Mouse (Mus musculus): ENCODE results near the gene Robo1. TPM values are rescaled to one million over a fixed set of nuclear protein-coding genes. Genes with fewer than 3 reads are reported as not detected.

Gene Robo1
- polyA plus RNA-seq, 1 experiment from 2014 or later: 91.8 TPM

DNA sequence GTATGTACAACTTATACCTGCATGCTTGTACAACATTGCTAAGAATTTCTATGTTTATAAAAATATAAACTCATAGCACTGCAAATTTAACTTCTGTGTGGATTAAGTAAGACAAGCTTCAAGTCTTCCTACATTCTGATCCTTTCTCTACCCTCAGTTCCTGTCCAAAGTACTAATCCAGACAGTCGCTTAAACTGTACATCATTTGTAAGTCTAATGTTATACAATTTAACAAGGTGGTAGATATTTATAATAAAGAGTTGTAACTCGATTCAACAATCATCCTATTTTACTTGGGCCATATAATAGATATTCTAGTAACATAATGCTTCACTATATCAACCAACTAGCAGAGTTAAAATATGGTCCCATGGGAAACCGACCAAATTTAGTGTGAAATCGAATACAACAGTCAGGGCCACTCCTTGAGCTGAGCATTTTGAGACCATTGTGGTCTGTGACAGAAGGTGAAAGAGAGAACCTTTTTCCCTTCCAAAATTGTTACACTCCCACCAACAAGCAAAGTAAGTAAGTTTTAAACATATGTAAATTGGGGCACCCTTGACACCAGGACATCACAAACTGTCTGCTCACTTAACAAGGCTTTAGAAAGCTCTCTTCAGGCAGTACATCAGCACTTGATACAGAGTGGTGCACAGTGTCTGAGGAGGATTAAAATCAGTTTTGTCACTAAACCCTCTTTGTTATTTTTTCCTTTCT is 295.5 kb downstream of the Robo1 start:
- WGBS: 24% methylated on average over 4 of the region's 4 CpGs
- Histone ChIP-seq H3K36me3 (ENCODE audit: control insufficient read depth, insufficient read depth, low read length) (no peaks in the 10 kb centered on the region), H3K27ac (replicated peaks; ENCODE audit: low read depth, low read length) (no peak overlapping the region), H3K4me3 (replicated peaks; ENCODE audit: low read depth, low read length) (no peak overlapping the region), H3K27me3 (ENCODE audit: control insufficient read depth, insufficient read depth, low read length) (no peaks in the 10 kb centered on the region), H3K4me1 (ENCODE audit: control insufficient read depth, insufficient read depth, low read length) (no peaks in the 10 kb centered on the region), H3K9me3 (ENCODE audit: control insufficient read depth, low read length) (no peaks in the 10 kb centered on the region), H3K4me2 (ENCODE audit: low read length) (no peak overlapping the region), H3K9ac (replicated peaks; ENCODE audit: low read length) (no peak overlapping the region)
- ATAC-seq (ENCODE audit: low FRiP score, low TSS enrichment) (peak; percentile 68), DNase-seq (peak; percentile 49)

DNA sequence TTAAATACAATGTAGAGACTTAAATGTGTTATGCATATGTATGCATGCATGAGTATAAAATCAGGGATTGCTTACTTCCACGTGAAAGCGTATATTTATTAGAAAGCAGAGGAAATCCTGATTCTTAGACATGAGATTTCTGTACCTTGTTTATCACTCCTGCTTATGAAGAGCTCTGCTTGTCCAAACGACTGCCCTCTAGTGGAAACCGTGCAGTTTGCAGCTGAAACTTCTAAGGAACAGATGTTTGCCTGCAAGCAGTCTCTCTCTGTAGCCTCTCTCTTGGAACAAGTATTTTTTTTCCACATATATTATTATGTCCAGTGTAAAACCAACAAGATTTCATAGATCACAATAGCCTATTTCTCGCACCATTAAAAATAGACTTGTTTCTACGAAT is 297.0 kb downstream of the Robo1 start:
- ATAC-seq (ENCODE audit: low FRiP score, low TSS enrichment) (no peak; the same call in 1 of the 2 replicates), DNase-seq (peak; percentile 94)
- no peak overlapping the region for H3K4me2 ChIP-seq (ENCODE audit: low read length)
- H3K27me3 ChIP-seq (ENCODE audit: control insufficient read depth, insufficient read depth, low read length): no peaks in the 10 kb centered on the region
- H3K9ac ChIP-seq (replicated peaks; ENCODE audit: low read length): no peak overlapping the region
- no peak overlapping the region for H3K4me3 ChIP-seq (replicated peaks; ENCODE audit: low read depth, low read length)
- no peaks in the 10 kb centered on the region for H3K9me3 ChIP-seq (ENCODE audit: control insufficient read depth, low read length)
- no peaks in the 10 kb centered on the region for H3K36me3 ChIP-seq (ENCODE audit: control insufficient read depth, insufficient read depth, low read length)
- H3K27ac ChIP-seq (replicated peaks; ENCODE audit: low read depth, low read length): no peak overlapping the region
- 21% methylated on average over 6 of the region's 6 CpGs for WGBS
- no peaks in the 10 kb centered on the region for H3K4me1 ChIP-seq (ENCODE audit: control insufficient read depth, insufficient read depth, low read length)

DNA sequence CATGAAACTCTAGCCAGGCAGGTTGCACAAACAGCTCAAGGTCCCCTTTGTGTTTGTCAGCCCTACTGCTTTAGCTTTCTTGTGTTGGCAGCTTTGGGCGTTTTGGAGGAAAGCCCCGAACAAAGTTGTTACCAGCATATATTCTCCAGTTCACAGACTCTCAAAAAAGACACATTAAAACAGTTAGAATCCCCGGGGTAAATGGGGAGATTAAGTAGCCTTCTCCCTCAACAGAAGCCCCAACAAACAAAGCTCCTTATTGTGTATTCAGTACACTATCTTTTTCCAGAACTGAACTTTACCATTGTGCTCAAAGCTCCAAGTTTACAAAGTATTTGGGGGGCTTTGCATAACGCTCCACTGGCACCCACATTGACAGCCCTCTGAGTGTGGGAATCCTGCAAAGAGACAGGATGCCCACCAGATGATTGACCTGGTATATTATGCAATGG is 302.6 kb downstream of the Robo1 start:
- WGBS: 6% methylated on average over 4 of the region's 4 CpGs
- H3K27ac ChIP-seq (replicated peaks; ENCODE audit: low read depth, low read length): no peak overlapping the region
- H3K9me3 ChIP-seq (ENCODE audit: control insufficient read depth, low read length): no peaks in the 10 kb centered on the region
- no peaks in the 10 kb centered on the region for H3K36me3 ChIP-seq (ENCODE audit: control insufficient read depth, insufficient read depth, low read length)
- no peak overlapping the region for H3K4me3 ChIP-seq (replicated peaks; ENCODE audit: low read depth, low read length)
- no peak overlapping the region for H3K4me2 ChIP-seq (ENCODE audit: low read length)
- no peak overlapping the region for H3K9ac ChIP-seq (replicated peaks; ENCODE audit: low read length)
- no peaks in the 10 kb centered on the region for H3K27me3 ChIP-seq (ENCODE audit: control insufficient read depth, insufficient read depth, low read length)
- 0 out of 2 replicates have a peak, but pooled peaks cover 3% of the 10 kb centered on the region for H3K4me1 ChIP-seq (ENCODE audit: control insufficient read depth, insufficient read depth, low read length)
- DNase-seq (peak; percentile 66), ATAC-seq (ENCODE audit: low FRiP score, low TSS enrichment) (peak; percentile 72)

DNA sequence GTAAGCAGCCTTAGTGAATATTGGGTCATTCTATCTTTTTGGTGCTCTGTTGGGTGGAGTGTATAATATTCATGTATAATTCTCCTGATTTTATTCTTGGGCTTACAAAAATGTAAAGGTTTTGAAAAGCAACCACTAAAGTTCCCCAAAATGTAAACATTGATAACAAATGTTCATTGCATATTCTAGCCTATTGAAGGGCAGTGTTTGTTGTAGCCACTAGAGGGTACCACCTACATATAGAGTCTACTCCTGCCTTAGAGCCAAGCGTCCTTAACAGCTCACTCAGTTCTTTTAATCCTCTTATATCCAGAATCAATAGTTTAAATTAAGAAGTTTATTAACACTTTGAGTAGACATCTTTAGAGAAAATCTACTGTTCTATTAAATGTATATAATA is 306.8 kb downstream of the Robo1 start:
- Histone ChIP-seq H3K4me3 (replicated peaks; ENCODE audit: low read depth, low read length) (no peak overlapping the region), H3K4me1 (ENCODE audit: control insufficient read depth, insufficient read depth, low read length) (0 out of 2 replicates have a peak, but pooled peaks cover 3% of the 10 kb centered on the region), H3K36me3 (ENCODE audit: control insufficient read depth, insufficient read depth, low read length) (no peaks in the 10 kb centered on the region), H3K9ac (replicated peaks; ENCODE audit: low read length) (no peak overlapping the region), H3K27ac (replicated peaks; ENCODE audit: low read depth, low read length) (no peak overlapping the region), H3K27me3 (ENCODE audit: control insufficient read depth, insufficient read depth, low read length) (no peaks in the 10 kb centered on the region), H3K9me3 (ENCODE audit: control insufficient read depth, low read length) (no peaks in the 10 kb centered on the region), H3K4me2 (ENCODE audit: low read length) (no peak overlapping the region)
- 0% methylated on average over 1 of the region's 1 CpGs for WGBS
- ATAC-seq (ENCODE audit: low FRiP score, low TSS enrichment) (peak; percentile 63; the same call in 1 of the 2 replicates), DNase-seq (peak; percentile 78)

DNA sequence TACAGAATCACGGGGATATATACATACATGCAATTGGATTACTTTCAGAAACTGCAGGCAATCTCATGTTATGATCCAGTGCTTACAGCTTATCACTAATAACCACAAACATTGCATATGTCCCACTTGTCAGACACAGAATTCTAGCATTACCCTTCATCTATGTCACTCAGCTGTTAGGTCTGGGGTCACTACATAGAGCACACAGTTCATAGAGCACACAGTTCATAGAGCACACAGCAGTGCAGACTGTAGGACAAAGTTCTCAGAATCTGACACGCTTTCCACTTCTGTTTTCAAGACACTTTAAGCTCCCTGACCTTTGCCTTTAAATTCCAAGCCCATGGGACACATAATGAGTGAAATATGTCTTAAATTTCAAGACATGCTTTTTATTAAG is 307.3 kb downstream of the Robo1 start:
- ATAC-seq (ENCODE audit: low FRiP score, low TSS enrichment) (no peak), DNase-seq (no peak)
- H3K36me3 ChIP-seq (ENCODE audit: control insufficient read depth, insufficient read depth, low read length): no peaks in the 10 kb centered on the region
- H3K27me3 ChIP-seq (ENCODE audit: control insufficient read depth, insufficient read depth, low read length): no peaks in the 10 kb centered on the region
- no peak overlapping the region for H3K27ac ChIP-seq (replicated peaks; ENCODE audit: low read depth, low read length)
- H3K9me3 ChIP-seq (ENCODE audit: control insufficient read depth, low read length): no peaks in the 10 kb centered on the region
- H3K4me1 ChIP-seq (ENCODE audit: control insufficient read depth, insufficient read depth, low read length): 0 out of 2 replicates have a peak, but pooled peaks cover 3% of the 10 kb centered on the region
- no peak overlapping the region for H3K9ac ChIP-seq (replicated peaks; ENCODE audit: low read length)
- WGBS: 54% methylated on average over 2 of the region's 2 CpGs
- H3K4me3 ChIP-seq (replicated peaks; ENCODE audit: low read depth, low read length): no peak overlapping the region
- no peak overlapping the region for H3K4me2 ChIP-seq (ENCODE audit: low read length)

DNA sequence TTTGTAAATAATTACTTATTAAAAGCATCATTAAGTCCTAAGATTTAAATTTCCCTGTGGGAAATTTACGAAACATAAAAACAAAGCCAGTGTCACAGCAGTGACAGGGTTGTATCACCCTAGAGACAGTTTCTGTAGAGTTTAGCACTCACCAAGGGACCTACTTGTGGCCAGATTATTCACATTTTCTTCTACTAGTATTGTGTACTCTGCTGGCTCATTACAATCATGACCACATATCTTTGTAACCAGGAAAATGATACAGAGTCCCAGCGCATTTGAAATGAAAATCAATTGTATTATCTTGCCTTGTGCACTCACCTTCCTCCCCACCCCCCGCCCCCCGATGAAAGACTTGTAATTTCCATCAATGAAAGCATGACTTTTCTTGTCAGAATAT is 314.3 kb downstream of the Robo1 start:
- Histone ChIP-seq H3K9me3 (ENCODE audit: control insufficient read depth, low read length) (no peaks in the 10 kb centered on the region), H3K4me1 (ENCODE audit: control insufficient read depth, insufficient read depth, low read length) (0 out of 2 replicates have a peak, but pooled peaks cover 6% of the 10 kb centered on the region), H3K27ac (replicated peaks; ENCODE audit: low read depth, low read length) (peak overlapping the region; percentile 60; the same call in 1 of the 2 replicates), H3K36me3 (ENCODE audit: control insufficient read depth, insufficient read depth, low read length) (no peaks in the 10 kb centered on the region), H3K9ac (replicated peaks; ENCODE audit: low read length) (no peak overlapping the region), H3K27me3 (ENCODE audit: control insufficient read depth, insufficient read depth, low read length) (no peaks in the 10 kb centered on the region), H3K4me3 (replicated peaks; ENCODE audit: low read depth, low read length) (no peak overlapping the region), H3K4me2 (ENCODE audit: low read length) (peak overlapping the region; percentile 30; the same call in 1 of the 2 replicates)
- WGBS: 58% methylated on average over 4 of the region's 4 CpGs
- DNase-seq (no peak), ATAC-seq (ENCODE audit: low FRiP score, low TSS enrichment) (no peak; the same call in 1 of the 2 replicates)

DNA sequence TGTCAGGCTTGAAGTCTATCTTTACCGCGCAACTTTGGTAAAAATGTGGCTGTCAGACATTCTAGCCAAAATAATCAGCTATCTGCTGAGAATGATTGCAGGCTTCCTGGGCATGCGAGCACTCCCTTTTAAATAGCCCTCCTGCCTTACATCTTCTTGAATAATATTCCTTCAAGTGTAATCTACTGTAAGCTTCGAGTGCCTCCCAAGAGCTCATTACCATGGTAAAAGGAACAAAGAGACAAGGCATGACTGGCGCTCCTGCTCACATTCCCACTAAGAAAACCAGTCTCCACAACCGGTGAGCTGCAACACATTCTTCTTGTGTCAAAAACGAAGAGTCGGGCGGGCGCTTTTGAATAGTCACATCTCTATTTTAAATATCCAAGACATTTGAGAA is 314.8 kb downstream of the Robo1 start:
- Histone ChIP-seq H3K27ac (replicated peaks; ENCODE audit: low read depth, low read length) (peak overlapping the region; percentile 60), H3K36me3 (ENCODE audit: control insufficient read depth, insufficient read depth, low read length) (no peaks in the 10 kb centered on the region), H3K9ac (replicated peaks; ENCODE audit: low read length) (no peak overlapping the region; the same call in 1 of the 2 replicates), H3K27me3 (ENCODE audit: control insufficient read depth, insufficient read depth, low read length) (no peaks in the 10 kb centered on the region), H3K9me3 (ENCODE audit: control insufficient read depth, low read length) (no peaks in the 10 kb centered on the region), H3K4me2 (ENCODE audit: low read length) (peak overlapping the region; percentile 30), H3K4me1 (ENCODE audit: control insufficient read depth, insufficient read depth, low read length) (0 out of 2 replicates have a peak, but pooled peaks cover 6% of the 10 kb centered on the region), H3K4me3 (replicated peaks; ENCODE audit: low read depth, low read length) (no peak overlapping the region)
- ATAC-seq (ENCODE audit: low FRiP score, low TSS enrichment) (peak; percentile 37; the same call in 1 of the 2 replicates), DNase-seq (peak; percentile 63)
- WGBS: 30% methylated on average over 10 of the region's 10 CpGs

DNA sequence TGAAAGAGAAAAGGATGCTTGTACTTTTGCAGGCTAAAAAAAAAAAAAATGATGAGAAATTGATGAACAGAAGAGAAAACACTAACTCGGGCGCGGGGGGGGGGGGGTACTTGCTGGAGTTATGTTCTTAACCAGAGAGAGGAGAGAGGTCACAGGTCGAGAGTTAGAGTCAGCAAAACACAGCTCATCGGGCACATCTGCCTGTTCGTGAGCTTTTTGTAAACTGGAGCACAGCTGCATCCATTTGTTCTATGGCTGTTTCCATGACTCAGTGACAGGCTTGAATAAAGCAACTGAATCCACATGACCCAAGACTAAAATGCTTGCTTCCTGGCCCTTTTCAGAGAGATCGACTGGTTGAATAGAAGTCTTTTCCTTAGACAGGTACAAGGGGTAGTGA is 325.7 kb downstream of the Robo1 start:
- DNase-seq: no peak
- no peaks in the 10 kb centered on the region for H3K4me1 ChIP-seq (ENCODE audit: control insufficient read depth, insufficient read depth, low read length)
- no peaks in the 10 kb centered on the region for H3K9me3 ChIP-seq (ENCODE audit: control insufficient read depth, low read length)
- WGBS: 63% methylated on average over 7 of the region's 7 CpGs
- no peak overlapping the region for H3K4me2 ChIP-seq (ENCODE audit: low read length)
- no peak overlapping the region for H3K4me3 ChIP-seq (replicated peaks; ENCODE audit: low read depth, low read length)
- H3K36me3 ChIP-seq (ENCODE audit: control insufficient read depth, insufficient read depth, low read length): no peaks in the 10 kb centered on the region
- no peaks in the 10 kb centered on the region for H3K27me3 ChIP-seq (ENCODE audit: control insufficient read depth, insufficient read depth, low read length)
- no peak overlapping the region for H3K9ac ChIP-seq (replicated peaks; ENCODE audit: low read length)
- ATAC-seq (ENCODE audit: low FRiP score, low TSS enrichment): no peak
- H3K27ac ChIP-seq (replicated peaks; ENCODE audit: low read depth, low read length): no peak overlapping the region

Data from midbrain, embryonic 14.5 days (tissue).